Mouse (Mus musculus) bone marrow macrophage, adult 2 months (primary cell): ENCODE data around the gene Pld6.

Experiments
- CTCF ChIP-seq: IDR thresholded peaks from 2 replicates; pipeline ENCODE4 v1.5.1; 2012; ENCODE audit warnings: low read depth, mild to moderate bottlenecking, low read length, moderate library complexity
- POLR2A ChIP-seq: IDR thresholded peaks from 2 replicates; pipeline ENCODE4 v1.6.1; 2012; ENCODE audit warnings: mild to moderate bottlenecking, low read depth, low read length, borderline replicate concordance

DNA sequence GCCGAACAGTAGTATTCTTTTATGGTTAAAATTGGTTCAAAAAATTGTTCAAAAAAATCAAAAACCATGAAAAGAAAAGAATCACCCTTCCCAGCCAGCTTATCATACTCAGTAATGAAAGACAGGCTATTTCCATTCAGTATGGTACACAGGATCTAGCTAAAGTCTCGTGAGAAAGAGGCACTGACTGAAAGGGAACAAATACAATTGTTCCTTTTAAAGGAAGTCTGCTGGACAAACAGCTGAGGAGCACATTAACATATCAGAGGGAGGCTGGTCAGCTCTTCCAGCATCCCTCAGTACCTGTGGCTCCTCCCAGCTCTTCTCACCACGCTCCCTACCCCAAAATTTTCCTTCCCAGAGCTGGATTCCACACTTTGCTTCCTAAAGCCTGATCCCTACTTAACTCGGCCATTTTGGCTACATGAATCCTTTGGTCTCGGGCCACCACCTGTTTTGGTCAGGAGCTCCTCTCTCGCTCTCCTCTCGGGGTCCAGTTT is 5.3 kb downstream of the Pld6 start:
- TF ChIP-seq CTCF (no peak), POLR2A (no peak)
